Mouse (Mus musculus) CH12.LX (cell line): Measurements from ENCODE around the gene Nop2. TPM values are rescaled to one million over a fixed set of nuclear protein-coding genes. Genes with fewer than 3 reads are reported as not detected.

Source experiments
- DNase-seq: peaks from one replicate; pipeline ENCODE4 v3.0.0-alpha.2; 2013; ENCODE audit errors: extremely low read depth
- H3K27ac ChIP-seq: 2 replicates; pipeline ENCODE4 v1.5.1; 2012; ENCODE audit warnings: low read depth, mild to moderate bottlenecking, control low read depth, moderate library complexity; ENCODE audit not compliant: insufficient read depth
- H3K27me3 ChIP-seq: replicated peaks from 2 replicates; pipeline ENCODE3; 2012; ENCODE audit warnings: inconsistent platforms
- H3K36me3 ChIP-seq, 2 experiments: replicated peaks in 1 of 2; 2 replicates each; pipeline versions ENCODE3 to v1.6.1; 2012; ENCODE audit warnings: inconsistent platforms in 1 of 2, low read length in 1 of 2, mild to moderate bottlenecking in 1 of 2, mixed read lengths in 1 of 2, moderate library complexity in 1 of 2; ENCODE audit not compliant: control insufficient read depth in 1 of 2, insufficient read depth in 1 of 2
- H3K4me1 ChIP-seq, 2 experiments: 2 replicates each; pipeline ENCODE4 v1.6.1; 2012; ENCODE audit warnings: inconsistent platforms in 1 of 2, moderate library complexity in 1 of 2; ENCODE audit not compliant: insufficient read depth in 2 of 2, control insufficient read depth in 1 of 2
- H3K4me2 ChIP-seq: 2 replicates; pipeline ENCODE4 v1.6.1; 2012; ENCODE audit warnings: low read depth, mild to moderate bottlenecking, control low read depth; ENCODE audit not compliant: poor library complexity, insufficient read depth, severe bottlenecking
- H3K4me3 ChIP-seq, 3 experiments: fragments of 150-350 bp in 1 of 3; sonication (generic) in 1 of 3; replicated peaks in 1 of 3; 2 replicates each; pipeline versions ENCODE3 to v1.5.1; 2011 to 2012; ENCODE audit warnings: low read depth in 2 of 3, low read length in 2 of 3, mild to moderate bottlenecking in 2 of 3, moderate library complexity in 2 of 3, control low read depth in 1 of 3, improper control_type of control experiment in 1 of 3, inconsistent platforms in 1 of 3, mixed read lengths in 1 of 3; ENCODE audit not compliant: poor library complexity in 1 of 3
- H3K79me2 ChIP-seq: replicated peaks from 2 replicates; pipeline ENCODE4 v1.6.1; 2012; ENCODE audit warnings: mild to moderate bottlenecking, moderate library complexity; ENCODE audit not compliant: control insufficient read depth, poor library complexity, insufficient read depth, severe bottlenecking; ENCODE audit errors: extremely low read depth
- H3K9ac ChIP-seq: 2 replicates; pipeline ENCODE4 v1.6.1; 2012; ENCODE audit warnings: low read depth, mild to moderate bottlenecking, control low read depth, moderate library complexity; ENCODE audit not compliant: insufficient read depth
- H3K9me3 ChIP-seq: replicated peaks from 2 replicates; pipeline ENCODE3; 2012; ENCODE audit warnings: low read length, inconsistent platforms, mixed read lengths
- BHLHE40 ChIP-seq: IDR thresholded peaks from 2 replicates; pipeline ENCODE4 v1.6.1; 2011; ENCODE audit warnings: mild to moderate bottlenecking, low read depth, low read length, improper control_type of control experiment
- CHD1 ChIP-seq: IDR thresholded peaks from 2 replicates; pipeline ENCODE4 v1.6.1; 2012; ENCODE audit warnings: low read depth, low read length, improper control_type of control experiment, inconsistent platforms
- CHD2 ChIP-seq: IDR thresholded peaks from 2 replicates; pipeline ENCODE4 v1.6.1; 2011; ENCODE audit warnings: low read length, improper control_type of control experiment
- ELF1 ChIP-seq: IDR thresholded peaks from 2 replicates; pipeline ENCODE4 v1.6.1; 2014; ENCODE audit warnings: low read depth, mild to moderate bottlenecking, inconsistent platforms, low read length, improper control_type of control experiment
- EP300 ChIP-seq: IDR thresholded peaks from 2 replicates; pipeline ENCODE4 v1.6.1; 2011; ENCODE audit warnings: low read length, improper control_type of control experiment
- ETS1 ChIP-seq: conservative IDR thresholded peaks from 2 replicates; pipeline ENCODE4 v1.6.1; 2012; ENCODE audit warnings: low read depth, mild to moderate bottlenecking, inconsistent platforms, low read length, improper control_type of control experiment, moderate library complexity
- HCFC1 ChIP-seq: IDR thresholded peaks from 2 replicates; pipeline ENCODE4 v1.6.1; 2012; ENCODE audit warnings: low read depth, mild to moderate bottlenecking, inconsistent platforms, low read length, improper control_type of control experiment
- IRF4 ChIP-seq: IDR thresholded peaks from 2 replicates; pipeline ENCODE4 v1.6.1; 2014; ENCODE audit warnings: low read depth, mild to moderate bottlenecking, inconsistent platforms, low read length, improper control_type of control experiment
- JUN ChIP-seq: IDR thresholded peaks from 2 replicates; pipeline ENCODE4 v1.6.1; 2011; ENCODE audit warnings: low read depth, mild to moderate bottlenecking, low read length, improper control_type of control experiment, moderate library complexity; ENCODE audit not compliant: insufficient read depth
- JUND ChIP-seq: conservative IDR thresholded peaks from 2 replicates; pipeline ENCODE4 v1.6.1; 2011; ENCODE audit warnings: low read depth, low read length, improper control_type of control experiment
- KAT2A ChIP-seq: IDR thresholded peaks from 2 replicates; pipeline ENCODE4 v1.6.1; 2012; ENCODE audit warnings: low read length, improper control_type of control experiment, inconsistent platforms; ENCODE audit not compliant: insufficient replicate concordance
- MAFK ChIP-seq: IDR thresholded peaks from 2 replicates; pipeline ENCODE4 v1.6.1; 2011; ENCODE audit warnings: low read length, improper control_type of control experiment; ENCODE audit not compliant: insufficient replicate concordance
- MAX ChIP-seq: IDR thresholded peaks from 2 replicates; pipeline ENCODE4 v1.6.1; 2011; ENCODE audit warnings: low read length, improper control_type of control experiment
- MAZ ChIP-seq: IDR thresholded peaks from 2 replicates; pipeline ENCODE4 v1.6.1; 2012; ENCODE audit warnings: low read depth, mild to moderate bottlenecking, inconsistent platforms, low read length, improper control_type of control experiment, moderate library complexity
- MEF2A ChIP-seq: IDR thresholded peaks from 2 replicates; pipeline ENCODE4 v1.6.1; 2014; ENCODE audit warnings: low read depth, mild to moderate bottlenecking, inconsistent platforms, low read length, improper control_type of control experiment, borderline replicate concordance
- MXI1 ChIP-seq: IDR thresholded peaks from 2 replicates; pipeline ENCODE4 v1.6.1; 2011; ENCODE audit warnings: mild to moderate bottlenecking, low read depth, low read length, improper control_type of control experiment
- NELFE ChIP-seq: IDR thresholded peaks from 2 replicates; pipeline ENCODE4 v1.6.1; 2011; ENCODE audit warnings: low read depth, low read length, improper control_type of control experiment
- POLR2A ChIP-seq: IDR thresholded peaks from 2 replicates; pipeline ENCODE4 v1.6.1; 2011; ENCODE audit warnings: low read depth, mild to moderate bottlenecking, improper control_type of control experiment, low read length
- POLR2AphosphoS2 ChIP-seq: IDR thresholded peaks from 2 replicates; pipeline ENCODE4 v1.6.1; 2011; ENCODE audit warnings: low read depth, low read length, improper control_type of control experiment
- RAD21 ChIP-seq: IDR thresholded peaks from 2 replicates; pipeline ENCODE4 v1.6.1; 2011; ENCODE audit warnings: low read depth, mild to moderate bottlenecking, low read length, improper control_type of control experiment, moderate library complexity
- RCOR1 ChIP-seq: conservative IDR thresholded peaks from 2 replicates; pipeline ENCODE4 v1.6.1; 2012; ENCODE audit warnings: low read depth, mild to moderate bottlenecking, inconsistent platforms, low read length, improper control_type of control experiment
- TBP ChIP-seq: conservative IDR thresholded peaks from 2 replicates; pipeline ENCODE4 v1.6.1; 2011; ENCODE audit warnings: low read depth, low read length, improper control_type of control experiment
- TCF12 ChIP-seq: IDR thresholded peaks from 2 replicates; pipeline ENCODE4 v1.6.1; 2014; ENCODE audit warnings: low read depth, mild to moderate bottlenecking, inconsistent platforms, low read length, improper control_type of control experiment
- UBTF ChIP-seq: IDR thresholded peaks from 2 replicates; pipeline ENCODE4 v1.6.1; 2012; ENCODE audit warnings: low read depth, mild to moderate bottlenecking, inconsistent platforms, low read length, improper control_type of control experiment, moderate library complexity
- USF1 ChIP-seq: IDR thresholded peaks from 2 replicates; pipeline ENCODE4 v1.6.1; 2014; ENCODE audit warnings: low read depth, mild to moderate bottlenecking, inconsistent platforms, low read length, improper control_type of control experiment
- USF2 ChIP-seq: conservative IDR thresholded peaks from 2 replicates; pipeline ENCODE4 v1.6.1; 2011; ENCODE audit warnings: low read depth, low read length, improper control_type of control experiment
- ZC3H11A ChIP-seq: IDR thresholded peaks from 2 replicates; pipeline ENCODE4 v1.6.1; 2012; ENCODE audit warnings: low read depth, mild to moderate bottlenecking, inconsistent platforms, low read length, improper control_type of control experiment
- dilution Hi-C: fragments of 300-500 bp; cut with MboI; formaldehyde crosslinking; loops from 2 replicates; pipeline ENCODE4 v1.14.3; 2020; ENCODE audit warnings: low sequenced_read_pairs; ENCODE audit not compliant: extremely low pct_unique_long_range_greater_than_20kb, extremely low pct_ligation_motif_present
- in situ Hi-C: fragments of 300-500 bp; cut with MboI; formaldehyde crosslinking; loops from 3 replicates; pipeline ENCODE4 v1.14.3; 2019; ENCODE audit warnings: low sequenced_read_pairs, low pct_ligation_motif_present, low pct_unique_long_range_greater_than_20kb, mixed read lengths
- polyA plus RNA-seq: library from polyadenylated mRNA; unstranded; fragments of >175 nt; gene quantifications from 2 replicates; pipeline ENCODE4 v1.2.1, GENCODE M21; 2012; ENCODE audit warnings: low read depth; ENCODE audit not compliant: insufficient read length
- total RNA-seq, 2 experiments: library from RNA; depleted of rRNA; stranded (reverse); fragments of 300-350 nt in 1 of 2; fragments of >200 nt in 1 of 2; gene quantifications; 2 replicates each; pipeline ENCODE4 v1.2.3; 2012 to 2014

The Nop2 gene
- total and polyA plus RNA-seq, 3 experiments, result 128 to 175 (median 154) TPM

- TF ChIP-seq POLR2AphosphoS2 (no peak), TBP (no peak), MAZ (no peak), RCOR1 (no peak), MAFK (no peak), USF1 (no peak), IRF4 (no peak), HCFC1 (no peak), MEF2A (no peak), ETS1 (no peak), CHD2 (no peak), UBTF (no peak), JUND (no peak), MXI1 (no peak), NELFE (no peak), POLR2A (no peak), BHLHE40 (no peak), EP300 (no peak), ZC3H11A (no peak), JUN (no peak)
- Histone ChIP-seq H3K4me1 (no peaks in the 10 kb centered on the region), H3K27ac (no peak overlapping the region), H3K36me3 (peaks cover 83 to 93% of the 10 kb centered on the region in 2 experiments), H3K4me3 (no peak overlapping the region), H3K27me3 (no peaks in the 10 kb centered on the region), H3K9ac (no peak overlapping the region), H3K9me3 (peaks cover under 1% of the 10 kb centered on the region), H3K79me2 (no peaks in the 10 kb centered on the region), H3K4me2 (no peak overlapping the region)
- no peak for DNase-seq
- in situ Hi-C loops, result no loop called here
- dilution Hi-C loops, result no loop called here
These were observed 19.2 kb upstream of the Nop2 start for GRCm38 (mm10) chr6:125112553-125112952.

GRCm38 (mm10) chr6:125119387-125119786 is 12.3 kb upstream of the Nop2 start:
- dilution Hi-C loops, result no loop called here
- no peak for DNase-seq
- H3K4me3 ChIP-seq, result no peak overlapping the region
- H3K36me3 ChIP-seq, result peaks cover 75 to 91% of the 10 kb centered on the region in 2 experiments
- TF ChIP-seq KAT2A (no peak), ELF1 (no peak), RAD21 (no peak), POLR2A (no peak), MAX (no peak), IRF4 (no peak), CHD1 (no peak), USF2 (no peak), TCF12 (no peak), MAFK (no peak), MEF2A (no peak), JUND (no peak)
- TF ChIP-seq, all 38 proteins: peak for 0
- no peaks in the 10 kb centered on the region for H3K4me1 ChIP-seq
- H3K27me3 ChIP-seq, result no peaks in the 10 kb centered on the region
- H3K9me3 ChIP-seq, result no peaks in the 10 kb centered on the region
- no peak overlapping the region for H3K4me2 ChIP-seq
- H3K27ac ChIP-seq, result no peak overlapping the region
- no peaks in the 10 kb centered on the region for H3K79me2 ChIP-seq
- in situ Hi-C loops, result no loop called here
- no peak overlapping the region for H3K9ac ChIP-seq
